Mouse (Mus musculus): ENCODE results near the gene Klra4.
"Not testable (repeated sequence)": the region's sequence is repeated elsewhere in the genome, so short reads cannot be mapped to it uniquely, and the experiment has no call there.

The Klra4 gene

GRCm38 (mm10) chr6:130067171-130067570 is at the start of gene Klra4:
TSS of gene Klra4 (minus strand) at chr6:130067271.
- DNase-seq (ENCODE audit: low read depth) = not testable (repeated sequence)

GRCm38 (mm10) chr6:130110485-130110884 is 43.4 kb upstream of the Klra4 start:
- no peak for DNase-seq (ENCODE audit: low read depth)

- not testable (repeated sequence) for DNase-seq (ENCODE audit: low read depth)
These were observed 35.7 kb upstream of the Klra4 start for GRCm38 (mm10) chr6:130102743-130103142.

GRCm38 (mm10) chr6:130092336-130092948 is 25.4 kb upstream of the Klra4 start:
- peak; percentile 28 for DNase-seq (ENCODE audit: low read depth)

- DNase-seq (ENCODE audit: low read depth) = no peak
These were observed 1.9 kb downstream of the Klra4 start for GRCm38 (mm10) chr6:130065196-130065595.

- DNase-seq (ENCODE audit: low read depth) = not testable (repeated sequence)
These were observed 31.9 kb downstream of the Klra4 start for GRCm38 (mm10) chr6:130035146-130035545.

- DNase-seq (ENCODE audit: low read depth) = not testable (repeated sequence)
These were observed 35.5 kb downstream of the Klra4 start for GRCm38 (mm10) chr6:130031493-130032089.

GRCm38 (mm10) chr6:130026854-130027253 is 40.2 kb downstream of the Klra4 start, which contains the start of gene Klra6:
TSS of gene Klra6 (minus strand) at chr6:130026954.
- no peak for DNase-seq (ENCODE audit: low read depth)

Data from induced T-regulatory cell, adult 2 months (primary cell).